Mouse (Mus musculus): Measurements from ENCODE around the gene Fbxo40.

Gene Fbxo40

DNA sequence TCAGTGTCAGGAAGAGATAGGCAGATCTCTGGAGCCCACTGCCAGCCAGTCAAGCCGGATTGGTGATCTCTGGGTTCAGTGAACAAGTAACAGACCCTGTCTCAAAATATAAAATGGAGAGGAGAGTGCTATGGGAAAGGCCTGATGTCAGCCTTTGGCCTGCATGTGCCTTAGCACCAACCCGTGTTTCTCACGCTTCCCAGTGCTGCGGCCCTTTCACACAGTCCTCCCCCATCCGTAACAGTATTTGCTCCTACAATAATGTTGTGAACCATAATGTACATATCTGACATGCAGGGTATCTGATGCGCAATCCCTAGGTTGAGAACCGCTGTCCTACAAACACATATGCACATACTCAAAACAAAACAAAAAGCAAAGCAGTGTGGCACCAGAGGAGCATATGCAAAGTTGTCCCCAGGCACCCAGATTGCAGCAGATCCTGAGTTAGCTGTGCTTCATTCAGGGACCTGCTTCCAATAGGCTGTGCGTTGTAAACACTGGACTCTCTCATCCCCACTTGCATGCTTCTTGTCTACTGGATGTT is 69.1 kb downstream of the Fbxo40 start:
- DNase-seq, result no peak

- DNase-seq, result no peak
Observed at GRCm38 (mm10) chr16:36920410-36920809, 69.9 kb downstream of the Fbxo40 start.

- no peak for DNase-seq
Observed at GRCm38 (mm10) chr16:36918505-36918904, 71.8 kb downstream of the Fbxo40 start.

GRCm38 (mm10) chr16:36914195-36914594 is 76.1 kb downstream of the Fbxo40 start:
- no peak for DNase-seq

All from cerebellum, postnatal 25 days (tissue).